Mouse (Mus musculus): Measurements from ENCODE around the gene Sgsm3.

- no peak for TF ChIP-seq CTCF (IDR thresholded peaks at IDR 0.05; ENCODE audit: low read depth)
- TF ChIP-seq EP300 (IDR thresholded peaks at IDR 0.05; ENCODE audit: low read depth): no peak
Observed at GRCm38 (mm10) chr15:80954861-80955260, 22.7 kb upstream of the Sgsm3 start.
